32 mouse cellular contexts compared by ENCODE assay signal in the genomic region with DNA sequence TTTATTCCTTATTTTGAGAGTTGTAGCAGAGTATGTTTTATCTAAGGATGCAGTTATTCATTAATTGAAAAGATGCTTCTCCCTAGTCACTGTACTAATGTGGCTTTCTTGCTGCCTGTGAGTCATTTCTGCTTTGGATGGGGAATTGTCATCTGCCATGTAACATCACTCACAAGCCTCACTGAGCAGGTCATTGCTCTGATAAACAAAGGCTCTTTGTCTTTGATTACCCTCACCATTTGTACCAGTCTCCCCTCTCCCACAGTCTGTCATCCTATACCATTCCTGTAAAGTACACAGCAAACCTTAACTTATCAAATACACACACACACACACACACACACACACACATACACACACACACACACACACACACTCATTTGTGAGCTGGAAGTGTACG. TPM values are rescaled to one million over a fixed set of nuclear protein-coding genes. Genes with fewer than 3 reads are reported as not detected.
"Had no signal": no experiment of that assay in that cellular context is flagged by ENCODE, and none has a peak within 500 bp of the region (broad histone marks: within the 10 kb centered on the region; RNA-seq: fewer than 3 reads in every experiment).

No protein-coding gene starts in this region.

- ATAC-seq: hindbrain, postnatal 0 days; intestine, embryonic 16.5 days had no signal

- H3K27ac ChIP-seq: gastrocnemius, adult 2 months; heart, adult 2 months; heart, embryonic 13.5 days; heart, embryonic 15.5 days; hindbrain, embryonic 13.5 days; hindbrain, embryonic 15.5 days; hindbrain, postnatal 0 days; kidney, embryonic 15.5 days; kidney, postnatal 0 days; left cerebral cortex, adult 2 months; limb, embryonic 10.5 days; limb, embryonic 12.5 days had no signal

- H3K4me2 ChIP-seq: heart, embryonic 11.5 days; heart, embryonic 13.5 days; heart, embryonic 15.5 days; hindbrain, embryonic 13.5 days; hindbrain, embryonic 15.5 days; kidney, embryonic 15.5 days; limb, embryonic 12.5 days; liver, embryonic 11.5 days had no signal

- H3K4me3 ChIP-seq: gastrocnemius, adult 2 months; heart, adult 2 months; heart, embryonic 13.5 days; heart, embryonic 15.5 days; hindbrain, embryonic 13.5 days; hindbrain, embryonic 15.5 days; kidney, embryonic 15.5 days; left cerebral cortex, adult 2 months; limb, embryonic 10.5 days; limb, embryonic 12.5 days had no signal

- H3K36me3 ChIP-seq: heart, embryonic 13.5 days; heart, embryonic 15.5 days; hindbrain, embryonic 13.5 days; hindbrain, embryonic 15.5 days; kidney, embryonic 15.5 days; limb, embryonic 10.5 days; limb, embryonic 12.5 days had no signal

- H3K4me1 ChIP-seq: heart, embryonic 13.5 days; heart, embryonic 15.5 days; hindbrain, embryonic 13.5 days; hindbrain, embryonic 15.5 days; kidney, embryonic 15.5 days; limb, embryonic 10.5 days; limb, embryonic 12.5 days had no signal

- H3K9ac ChIP-seq: heart, embryonic 13.5 days; heart, embryonic 15.5 days; hindbrain, embryonic 13.5 days; hindbrain, embryonic 15.5 days; kidney, embryonic 15.5 days; limb, embryonic 12.5 days had no signal

- H3K27me3 ChIP-seq: heart, embryonic 13.5 days; heart, embryonic 15.5 days; hindbrain, embryonic 13.5 days; hindbrain, embryonic 15.5 days; kidney, embryonic 15.5 days; limb, embryonic 12.5 days had no signal

- H3K9me3 ChIP-seq: heart, embryonic 13.5 days; heart, embryonic 15.5 days; hindbrain, embryonic 13.5 days; hindbrain, embryonic 15.5 days; kidney, embryonic 15.5 days; limb, embryonic 10.5 days; limb, embryonic 12.5 days had no signal

- DNase-seq: gastrocnemius, adult 2 months; gastrocnemius, postnatal 10 days; gastrocnemius, postnatal 36 days; heart, adult 11 months; heart, adult 2 months; heart, postnatal 14 days; heart, postnatal 36 days; kidney, adult 11 months; kidney, adult 2 months; kidney, adult 9 months; kidney, postnatal 14 days; kidney, postnatal 36 days; layer of hippocampus, adult 9-11 months; liver had no signal

RNA-seq across cellular contexts. Expression of a gene that starts 16.1 kb away (rescaled TPM):
- total RNA-seq: gastrocnemius, adult 2 months; gastrocnemius, postnatal 36 days; heart, adult 2 months; layer of hippocampus, adult 18-20 months; layer of hippocampus, adult 8-10 months; layer of hippocampus, postnatal 25 days; left cerebral cortex, adult 2 months; left cerebral cortex, postnatal 14 days; left cerebral cortex, postnatal 36 days had no signal
- polyA plus RNA-seq: hindbrain, embryonic 13.5 days; hindbrain, embryonic 15.5 days; limb, embryonic 10.5 days had no signal
